Comparison of ENCODE assay signal across 8 mouse cellular contexts in the genomic region with DNA sequence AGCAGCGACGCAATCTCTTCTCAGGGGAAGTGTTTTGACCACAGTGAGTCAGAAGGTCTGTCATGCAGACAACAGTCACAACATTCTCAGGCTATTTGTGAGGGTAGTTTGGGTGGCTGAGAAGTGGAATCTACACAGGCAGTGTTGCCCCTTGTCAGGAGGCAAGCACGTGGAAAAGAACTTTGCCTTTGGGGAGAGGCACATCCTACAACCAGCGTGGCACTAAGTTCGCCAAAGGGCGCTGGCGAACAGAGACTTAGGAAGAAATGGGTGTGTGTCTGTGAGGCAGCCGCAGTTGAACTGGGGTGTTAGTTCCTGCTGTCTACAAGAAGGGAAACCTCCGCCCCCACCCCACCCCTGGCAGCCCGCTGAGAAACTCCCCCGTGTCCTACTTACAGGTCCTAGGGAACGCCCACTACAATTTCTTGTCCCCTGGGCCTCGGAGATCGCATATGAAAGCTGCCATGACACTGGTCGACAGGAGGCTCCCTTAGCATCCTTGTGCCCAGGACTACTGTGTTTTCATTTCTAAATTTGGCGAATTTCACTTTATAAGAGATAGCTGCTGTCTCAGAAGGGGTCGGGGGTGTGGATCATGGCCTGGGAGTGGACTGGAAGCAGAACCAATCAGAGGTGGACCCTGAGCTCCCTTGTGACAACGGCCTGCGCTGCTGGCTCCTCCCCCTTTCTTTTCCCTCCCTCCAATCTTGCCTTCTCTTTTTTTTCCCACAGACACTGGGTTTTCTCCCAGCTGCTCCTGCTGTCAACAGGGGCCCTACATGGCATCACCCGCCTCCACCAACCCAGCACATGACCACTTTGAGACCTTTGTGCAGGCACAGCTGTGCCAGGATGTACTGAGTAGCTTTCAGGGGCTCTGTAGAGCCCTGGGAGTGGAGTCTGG. TPM values are rescaled to one million over a fixed set of nuclear protein-coding genes. Genes with fewer than 3 reads are reported as not detected.
DNase-seq lines count a peak whose midpoint lies in the region; ATAC-seq and TF ChIP-seq lines count a peak whose summit lies in the region.

No protein-coding gene starts in this region.

- TF ChIP-seq CTCF in MEL (IDR thresholded peaks at IDR 0.05 in 2 of 3, conservative IDR thresholded peaks at IDR 0.05 in 1 of 3; ENCODE audit: control insufficient read depth in 1 of 3, insufficient read depth in 1 of 3, low read depth in 2 of 3, low read length in 3 of 3, poor library complexity in 1 of 3, severe bottlenecking in 1 of 3), result no peak
- TF ChIP-seq CTCF in hindbrain, postnatal 0 days (IDR thresholded peaks at IDR 0.05; ENCODE audit: low read depth), result no peak

- no peaks in the 10 kb centered on the region for H3K9me3 ChIP-seq in MEL (replicated peaks; ENCODE audit: insufficient read depth, low read length)
- H3K9me3 ChIP-seq in hindbrain, postnatal 0 days (ENCODE audit: low read length), result no peaks in the 10 kb centered on the region

- H3K27ac ChIP-seq in MEL (ENCODE audit: control insufficient read depth, low read depth, low read length), result peak overlapping the region; percentile 67
- H3K27ac ChIP-seq in hindbrain, postnatal 0 days, result peak overlapping the region; percentile 82

- peak in 1 of 2 experiments; percentile 33; a peak in 2 of 4 replicates for TF ChIP-seq EP300 in MEL (IDR thresholded peaks at IDR 0.05; ENCODE audit: low read depth in 1 of 2, low read length in 2 of 2)

- H3K36me3 ChIP-seq in MEL (ENCODE audit: control insufficient read depth in 1 of 2, insufficient read depth in 2 of 2, low read length in 2 of 2), result peaks cover 0 to 25% of the 10 kb centered on the region in 2 experiments; a peak in 2 of 4 replicates
- no peaks in the 10 kb centered on the region for H3K36me3 ChIP-seq in hindbrain, postnatal 0 days (ENCODE audit: insufficient read depth, low read length)

- H3K4me2 ChIP-seq in hindbrain, postnatal 0 days (ENCODE audit: low read depth, low read length), result peak overlapping the region; percentile 87

- peak overlapping the region; percentile 38 to 63 for H3K4me3 ChIP-seq in MEL (ENCODE audit: control insufficient read depth in 1 of 2, insufficient read depth in 1 of 2, low read depth in 2 of 2, low read length in 2 of 2)
- H3K4me3 ChIP-seq in hindbrain, postnatal 0 days (ENCODE audit: low read length), result peak overlapping the region; percentile 52

- DNase-seq in MEL (ENCODE audit: low read depth, low spot score), result peak; percentile 77
- DNase-seq in c-Kit-positive CD71-negative TER-119-negative erythroid progenitor cells, embryonic 14.5 days (ENCODE audit: low read depth), result peak; percentile 75
- peak; percentile 65 to 73 for DNase-seq in gastrocnemius, adult 8-10 months (ENCODE audit: low spot score in 2 of 2)
- peak; percentile 77 for DNase-seq in hindbrain, postnatal 0 days (ENCODE audit: low spot score)
- DNase-seq in left cerebral cortex, postnatal 10 days (ENCODE audit: extremely low spot score in 1 of 2, low spot score in 2 of 2), result peak; percentile 54 to 87
- DNase-seq in right cerebral cortex, postnatal 25 days, result peak; percentile 45
- no peak for DNase-seq in cerebellum, adult 18-20 months

- peak; percentile 84 for ATAC-seq in hindbrain, postnatal 0 days
- peak; percentile 44 for ATAC-seq in megakaryocyte, adult 5-6 weeks (ENCODE audit: poor library complexity, severe bottlenecking)

- TF ChIP-seq RAD21 in MEL (IDR thresholded peaks at IDR 0.05; ENCODE audit: low read depth, low read length), result no peak

- H3K4me1 ChIP-seq in MEL (ENCODE audit: control insufficient read depth in 1 of 2, insufficient read depth in 2 of 2, low read length in 2 of 2), result peaks cover 13 to 35% of the 10 kb centered on the region in 2 experiments
- H3K4me1 ChIP-seq in hindbrain, postnatal 0 days (ENCODE audit: insufficient read depth, low read length), result no peaks in the 10 kb centered on the region

- H3K9ac ChIP-seq in MEL (ENCODE audit: control insufficient read depth, low read depth, low read length, poor library complexity, severe bottlenecking), result peak overlapping the region; percentile 67
- peak overlapping the region; percentile 51 for H3K9ac ChIP-seq in hindbrain, postnatal 0 days (replicated peaks; ENCODE audit: low read length)

- no peaks in the 10 kb centered on the region for H3K79me2 ChIP-seq in MEL (ENCODE audit: control insufficient read depth, insufficient read depth, low read length, poor library complexity)

- H3K27me3 ChIP-seq in MEL (ENCODE audit: control insufficient read depth in 1 of 2, insufficient read depth in 2 of 2, low read length in 2 of 2), result no peaks in the 10 kb centered on the region
- no peaks in the 10 kb centered on the region for H3K27me3 ChIP-seq in hindbrain, postnatal 0 days (ENCODE audit: insufficient read depth, low read length)

- intact Hi-C loops in left cerebral cortex, postnatal 10 days (cut with DNase I), result no loop called here

- no peak for TF ChIP-seq POLR2A in MEL (IDR thresholded peaks at IDR 0.05; ENCODE audit: control insufficient read depth in 1 of 2, insufficient read depth in 1 of 2, low read depth in 1 of 2, low read length in 2 of 2, poor library complexity in 1 of 2)

- 5% methylated on average over 20 of the region's 20 CpGs for WGBS in hindbrain, postnatal 0 days

TF ChIP-seq in MEL, 35 proteins besides CTCF, POLR2A, EP300 and RAD21 (continues in another document):
- no peak for TF ChIP-seq MYB (IDR thresholded peaks at IDR 0.05; ENCODE audit: low read depth, low read length)
- peak; percentile 76 for TF ChIP-seq MXI1 (IDR thresholded peaks at IDR 0.05; ENCODE audit: low read depth, low read length)
- no peak for TF ChIP-seq NELFE (IDR thresholded peaks at IDR 0.05; ENCODE audit: low read depth, low read length)
- TF ChIP-seq CHD2 (IDR thresholded peaks at IDR 0.05; ENCODE audit: low read length), result no peak
- TF ChIP-seq BHLHE40 (IDR thresholded peaks at IDR 0.05; ENCODE audit: borderline replicate concordance, low read depth, low read length), result no peak
- TF ChIP-seq GABPA (IDR thresholded peaks at IDR 0.05; ENCODE audit: low read depth, low read length), result no peak
- TF ChIP-seq SMC3 (IDR thresholded peaks at IDR 0.05; ENCODE audit: low read depth, low read length), result no peak
- TF ChIP-seq MAX (IDR thresholded peaks at IDR 0.05; ENCODE audit: low read length), result 0 out of 2 replicates have a peak, but pooled peaks have one; percentile 39
- TF ChIP-seq USF1 (IDR thresholded peaks at IDR 0.05; ENCODE audit: low read depth, low read length), result peak; percentile 24; the same call in 1 of the 2 replicates
- no peak for TF ChIP-seq GATA1 (IDR thresholded peaks at IDR 0.05; ENCODE audit: low read depth, low read length)

RNA-seq across cellular contexts. Expression of gene Mical1, which starts 1.4 kb away (rescaled TPM):
- total RNA-seq in MEL (2012; rRNA removed), result 1.3 and 4.3 TPM in 2 replicates
- polyA plus RNA-seq in MEL (2012; ENCODE audit: insufficient read depth in 1 of 2, insufficient read length in 2 of 2, low read depth in 1 of 2, low replicate concordance in 2 of 2, missing spikeins in 1 of 2), result 10 to 100 TPM in 1 of 2 experiments, not detected in 1; 15.7 TPM
- 1 to 10 TPM; 2.2 to 4.0 (median 3.5) TPM for total RNA-seq in gastrocnemius, adult 8-10 months (2022)
- 27.9 and 53.5 TPM in 2 replicates for total RNA-seq in hindbrain, postnatal 0 days (2014; rRNA removed)
- 22.2 and 23.6 TPM in 2 replicates for polyA plus RNA-seq in hindbrain, postnatal 0 days (2015; fragmentation: Nextera tagmentation; extraction: Ambion mirVana)
- total RNA-seq in left cerebral cortex, postnatal 10 days (2021), result 10 to 100 TPM; 32.7 to 36.5 TPM
- 48.0 and 57.5 TPM in 2 replicates for total RNA-seq in megakaryocyte, adult 5-6 weeks (2015)
- total RNA-seq in megakaryocyte, adult 5-6 weeks (2017), result 59.9 and 60.7 TPM in 2 replicates

RNA-seq across cellular contexts. Expression of gene Smpd2, which starts 12.6 kb away (rescaled TPM):
- 0.04 and 0.07 TPM in 2 replicates for total RNA-seq in MEL (2012; rRNA removed)
- under 1 TPM in 1 of 2 experiments, not detected in 1; 0.42 TPM for polyA plus RNA-seq in MEL (2012; ENCODE audit: insufficient read depth in 1 of 2, insufficient read length in 2 of 2, low read depth in 1 of 2, low replicate concordance in 2 of 2, missing spikeins in 1 of 2)
- 1 to 10 TPM; 6.8 to 10.0 (median 9.5) TPM for total RNA-seq in gastrocnemius, adult 8-10 months (2022)
- total RNA-seq in hindbrain, postnatal 0 days (2014; rRNA removed), result 48.0 and 74.5 TPM in 2 replicates
- 50.5 and 52.3 TPM in 2 replicates for polyA plus RNA-seq in hindbrain, postnatal 0 days (2015; fragmentation: Nextera tagmentation; extraction: Ambion mirVana)
- total RNA-seq in left cerebral cortex, postnatal 10 days (2021), result 10 to 100 TPM; 17.2 to 18.8 TPM
- 9.4 and 14.3 TPM in 2 replicates for total RNA-seq in megakaryocyte, adult 5-6 weeks (2015)
- 10.9 and 11.3 TPM in 2 replicates for total RNA-seq in megakaryocyte, adult 5-6 weeks (2017)

RNA-seq across cellular contexts. Expression of gene Ppil6, which starts 12.7 kb away (rescaled TPM):
- not detected in 2 replicates for total RNA-seq in MEL (2012; rRNA removed)
- not detected for polyA plus RNA-seq in MEL (2012; ENCODE audit: insufficient read depth in 1 of 2, insufficient read length in 2 of 2, low read depth in 1 of 2, low replicate concordance in 2 of 2, missing spikeins in 1 of 2)
- total RNA-seq in gastrocnemius, adult 8-10 months (2022), result not detected
- total RNA-seq in hindbrain, postnatal 0 days (2014; rRNA removed), result 1.8 and 3.7 TPM in 2 replicates
- 6.5 and 7.7 TPM in 2 replicates for polyA plus RNA-seq in hindbrain, postnatal 0 days (2015; fragmentation: Nextera tagmentation; extraction: Ambion mirVana)
- total RNA-seq in left cerebral cortex, postnatal 10 days (2021), result 1 to 10 TPM; 6.2 to 7.3 TPM
- total RNA-seq in megakaryocyte, adult 5-6 weeks (2015), result 1.2 and 1.3 TPM in 2 replicates
- not detected in 2 replicates for total RNA-seq in megakaryocyte, adult 5-6 weeks (2017)

RNA-seq across cellular contexts. Expression of gene Zbtb24, which starts 27.3 kb away (rescaled TPM):
- 7.6 and 8.4 TPM in 2 replicates for total RNA-seq in MEL (2012; rRNA removed)
- polyA plus RNA-seq in MEL (2012; ENCODE audit: insufficient read depth in 1 of 2, insufficient read length in 2 of 2, low read depth in 1 of 2, low replicate concordance in 2 of 2, missing spikeins in 1 of 2), result 10 to 100 TPM in 1 of 2 experiments, not detected in 1; 11.0 TPM
- 1 to 10 TPM; 4.0 to 6.4 (median 4.7) TPM for total RNA-seq in gastrocnemius, adult 8-10 months (2022)
- total RNA-seq in hindbrain, postnatal 0 days (2014; rRNA removed), result 19.8 and 21.0 TPM in 2 replicates
- 14.3 and 16.6 TPM in 2 replicates for polyA plus RNA-seq in hindbrain, postnatal 0 days (2015; fragmentation: Nextera tagmentation; extraction: Ambion mirVana)
- 10 to 100 TPM; 16.3 to 17.0 TPM for total RNA-seq in left cerebral cortex, postnatal 10 days (2021)
- total RNA-seq in megakaryocyte, adult 5-6 weeks (2015), result 9.3 and 12.6 TPM in 2 replicates
- total RNA-seq in megakaryocyte, adult 5-6 weeks (2017), result 22.3 and 26.2 TPM in 2 replicates

RNA-seq across cellular contexts. Expression of gene Cd164, which starts 41.7 kb away (rescaled TPM):
- 21.4 and 23.6 TPM in 2 replicates for total RNA-seq in MEL (2012; rRNA removed)
- polyA plus RNA-seq in MEL (2012; ENCODE audit: insufficient read depth in 1 of 2, insufficient read length in 2 of 2, low read depth in 1 of 2, low replicate concordance in 2 of 2, missing spikeins in 1 of 2), result 10 to 100 TPM in 1 of 2 experiments, not detected in 1; 59.4 TPM
- total RNA-seq in gastrocnemius, adult 8-10 months (2022), result 100 to 1,000 TPM; 129 to 163 (median 141) TPM
- total RNA-seq in hindbrain, postnatal 0 days (2014; rRNA removed), result 31.3 and 35.7 TPM in 2 replicates
- polyA plus RNA-seq in hindbrain, postnatal 0 days (2015; fragmentation: Nextera tagmentation; extraction: Ambion mirVana), result 61.8 and 61.9 TPM in 2 replicates
- 10 to 100 TPM; 43.7 to 53.2 TPM for total RNA-seq in left cerebral cortex, postnatal 10 days (2021)
- 161 and 188 TPM in 2 replicates for total RNA-seq in megakaryocyte, adult 5-6 weeks (2015)
- 115 and 135 TPM in 2 replicates for total RNA-seq in megakaryocyte, adult 5-6 weeks (2017)

Comparison
In these comparisons a context has a peak if more than half of its experiments do, and no peak if none do; other contexts are left out.
1. DNase-seq: peak in MEL (single experiment), c-Kit-positive CD71-negative TER-119-negative erythroid progenitor cells, embryonic 14.5 days (single experiment), gastrocnemius, adult 8-10 months (2 of 2), hindbrain, postnatal 0 days (single experiment), left cerebral cortex, postnatal 10 days (2 of 2) and right cerebral cortex, postnatal 25 days (single experiment); none in cerebellum, adult 18-20 months (0 of 2).